In the genomic region with DNA sequence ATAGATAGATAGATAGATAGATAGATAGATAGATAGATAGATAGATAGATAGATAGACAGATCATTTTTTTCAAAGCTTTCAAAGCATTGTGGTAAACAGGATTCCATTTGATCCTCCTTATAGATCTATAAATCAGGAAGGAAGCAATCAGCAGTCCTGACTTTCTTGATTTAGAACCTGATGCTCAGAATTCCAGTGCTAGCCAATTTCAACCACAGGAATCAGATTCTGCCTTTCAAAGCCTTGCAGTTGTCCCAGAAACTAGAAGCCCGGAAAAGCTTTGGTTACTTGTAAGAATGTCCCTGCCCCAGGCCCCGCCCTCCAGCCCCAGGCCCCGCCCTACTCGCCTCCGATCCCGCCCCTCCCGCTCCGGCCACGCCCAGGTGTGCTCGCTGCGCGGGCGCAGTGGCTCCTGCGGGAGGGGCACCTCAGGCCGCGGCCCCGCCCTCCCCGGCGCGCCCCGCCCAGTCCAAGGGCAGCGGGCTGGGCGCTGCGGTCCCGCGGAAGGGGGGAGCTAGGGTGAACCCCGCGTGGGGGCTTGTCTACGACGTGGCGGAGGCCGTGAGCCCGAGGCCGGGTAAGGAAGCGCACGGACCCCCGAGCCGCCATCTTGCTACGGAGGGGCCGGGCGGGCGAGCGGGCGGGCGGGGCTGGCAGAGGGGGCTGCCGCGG, we compare ENCODE assay signal across 8 mouse cellular contexts. TPM values are rescaled to one million over a fixed set of nuclear protein-coding genes. Genes with fewer than 3 reads are reported as not detected.
DNase-seq lines count a peak whose midpoint lies in the region; ATAC-seq and TF ChIP-seq lines count a peak whose summit lies in the region.

A gene (plus strand): TSS at position 398 of the 673 bp plus-strand sequence.

- H3K4me1 ChIP-seq in G1E (ENCODE audit: insufficient read depth, low read depth, low read length), result peaks cover 86% of the 10 kb centered on the region
- no peaks in the 10 kb centered on the region; the same call in 1 of the 2 replicates for H3K4me1 ChIP-seq in cerebellum, adult 2 months (ENCODE audit: control insufficient read depth, insufficient read depth, low read length)
- peaks cover 14% of the 10 kb centered on the region for H3K4me1 ChIP-seq in forebrain, postnatal 0 days (ENCODE audit: insufficient read depth)
- peaks cover 2% of the 10 kb centered on the region; the same call in 1 of the 2 replicates for H3K4me1 ChIP-seq in lung, adult 2 months (ENCODE audit: control insufficient read depth, insufficient read depth, low read length)
- H3K4me1 ChIP-seq in neural tube, embryonic 15.5 days, result peaks cover 27% of the 10 kb centered on the region

- intact Hi-C loops in heart, postnatal 36 days (cut with DNase I), result loop anchor here (2.0 kb wide), 1 partner anchor 22 kb away; no protein-coding TSS in a partner anchor

- peak; percentile 36 for ATAC-seq in G1E (ENCODE audit: extremely low read depth, insufficient number of reproducible peaks, low FRiP score, poor library complexity, severe bottlenecking)
- ATAC-seq in forebrain, postnatal 0 days, result peak; percentile 89
- ATAC-seq in neural tube, embryonic 15.5 days (ENCODE audit: low FRiP score), result peak; percentile 91

- DNase-seq in G1E (ENCODE audit: low spot score), result peak; percentile 89
- peak; percentile 81 to 83 for DNase-seq in cerebellum, adult 2 months
- DNase-seq in forebrain, postnatal 0 days, result peak; percentile 93
- DNase-seq in heart, postnatal 36 days, result peak; percentile 85 to 87
- peak; percentile 84 to 87 for DNase-seq in layer of hippocampus, adult 2 months (ENCODE audit: low spot score in 2 of 2)
- DNase-seq in lung, adult 2 months, result peak; percentile 79
- DNase-seq in testis, postnatal 14 days (ENCODE audit: low spot score), result peak; percentile 90

- H3K9me3 ChIP-seq in G1E (replicated peaks), result no peaks in the 10 kb centered on the region
- H3K9me3 ChIP-seq in forebrain, postnatal 0 days (ENCODE audit: low read length), result no peaks in the 10 kb centered on the region
- H3K9me3 ChIP-seq in neural tube, embryonic 15.5 days (replicated peaks), result no peaks in the 10 kb centered on the region

- H3K27me3 ChIP-seq in G1E (ENCODE audit: insufficient read depth, low read length), result no peaks in the 10 kb centered on the region
- no peaks in the 10 kb centered on the region for H3K27me3 ChIP-seq in cerebellum, adult 2 months (ENCODE audit: control insufficient read depth, insufficient read depth, low read length)
- H3K27me3 ChIP-seq in forebrain, postnatal 0 days (ENCODE audit: insufficient read depth, low read length), result no peaks in the 10 kb centered on the region
- no peaks in the 10 kb centered on the region for H3K27me3 ChIP-seq in neural tube, embryonic 15.5 days (replicated peaks)

- peak within 1 kb of the TSS; percentile 81 for H3K4me3 ChIP-seq in G1E (ENCODE audit: low read depth, low read length)
- H3K4me3 ChIP-seq in cerebellum, adult 2 months (replicated peaks; ENCODE audit: insufficient read depth, low read depth, low read length), result peak within 1 kb of the TSS; percentile 82
- peak within 1 kb of the TSS; percentile 74 for H3K4me3 ChIP-seq in forebrain, postnatal 0 days (ENCODE audit: low read depth, low read length)
- H3K4me3 ChIP-seq in layer of hippocampus, adult 2 months, result peak within 1 kb of the TSS; percentile 84
- peak within 1 kb of the TSS; percentile 78 for H3K4me3 ChIP-seq in lung, adult 2 months (replicated peaks; ENCODE audit: extremely low read depth, low read depth, low read length)
- H3K4me3 ChIP-seq in neural tube, embryonic 15.5 days (replicated peaks), result peak within 1 kb of the TSS; percentile 62

- peak; percentile 23; the same call in 1 of the 2 replicates for TF ChIP-seq POLR2A in cerebellum, adult 2 months (IDR thresholded peaks at IDR 0.05; ENCODE audit: borderline replicate concordance, insufficient read depth, low read length)
- peak; percentile 22; the same call in 1 of the 2 replicates for TF ChIP-seq POLR2A in lung, adult 2 months (IDR thresholded peaks at IDR 0.05; ENCODE audit: borderline replicate concordance, extremely low read depth, low read depth, low read length)

- H3K27ac ChIP-seq in cerebellum, adult 2 months (ENCODE audit: insufficient read depth, low read length), result no peak within 1 kb of the TSS
- H3K27ac ChIP-seq in forebrain, postnatal 0 days (ENCODE audit: low read depth, low read length), result peak within 1 kb of the TSS; percentile 81
- peak within 1 kb of the TSS; percentile 68; the same call in 1 of the 2 replicates for H3K27ac ChIP-seq in layer of hippocampus, adult 2 months
- H3K27ac ChIP-seq in neural tube, embryonic 15.5 days (replicated peaks), result peak within 1 kb of the TSS; percentile 79

- under 1% methylated on average over 44 of the region's 47 CpGs for WGBS in cerebellum, adult 2 months
- 1% methylated on average over 42 of the region's 47 CpGs for WGBS in forebrain, postnatal 0 days
- WGBS in lung, adult 2 months, result under 1% methylated on average over 47 of the region's 47 CpGs
- WGBS in neural tube, embryonic 15.5 days, result under 1% methylated on average over 41 of the region's 47 CpGs

- peak within 1 kb of the TSS; percentile 66 for H3K4me2 ChIP-seq in forebrain, postnatal 0 days (ENCODE audit: low read depth)
- peak within 1 kb of the TSS; percentile 69 for H3K4me2 ChIP-seq in neural tube, embryonic 15.5 days

- H3K9ac ChIP-seq in forebrain, postnatal 0 days, result peak within 1 kb of the TSS; percentile 94
- H3K9ac ChIP-seq in neural tube, embryonic 15.5 days (replicated peaks), result peak within 1 kb of the TSS; percentile 69

- no peak for TF ChIP-seq CTCF in G1E (IDR thresholded peaks at IDR 0.05; ENCODE audit: low read depth, low read length)
- no peak for TF ChIP-seq CTCF in cerebellum, adult 2 months (IDR thresholded peaks at IDR 0.05; ENCODE audit: borderline replicate concordance, insufficient read depth, low read depth, low read length)
- no peak for TF ChIP-seq CTCF in forebrain, postnatal 0 days (IDR thresholded peaks at IDR 0.05; ENCODE audit: low read depth)
- no peak for TF ChIP-seq CTCF in layer of hippocampus, adult 2 months (conservative IDR thresholded peaks at IDR 0.05)
- no peak for TF ChIP-seq CTCF in lung, adult 2 months (IDR thresholded peaks at IDR 0.05; ENCODE audit: insufficient read depth, low read length)

- H3K36me3 ChIP-seq in G1E (replicated peaks), result peaks cover 39% of the 10 kb centered on the region
- H3K36me3 ChIP-seq in forebrain, postnatal 0 days (ENCODE audit: insufficient read depth), result no peaks in the 10 kb centered on the region
- no peaks in the 10 kb centered on the region for H3K36me3 ChIP-seq in neural tube, embryonic 15.5 days

RNA-seq across cellular contexts. Expression of the gene that starts here (rescaled TPM):
- total RNA-seq in G1E (2014; fragmentation: Nextera tagmentation) (47.3 and 63.2 TPM in 2 replicates), G1E (2017) (119 and 190 TPM in 2 replicates)
- polyA plus RNA-seq in G1E (2012), result 515 and 560 TPM in 2 replicates
- polyA plus RNA-seq in cerebellum, adult 2 months (2012; rRNA removed), result 25.7 and 26.4 TPM in 2 replicates
- 124 and 139 TPM in 2 replicates for total RNA-seq in forebrain, postnatal 0 days (2014; rRNA removed)
- polyA plus RNA-seq in forebrain, postnatal 0 days (2015; fragmentation: Nextera tagmentation; extraction: Ambion mirVana), result 227 and 298 TPM in 2 replicates
- total RNA-seq in heart, postnatal 36 days (2021), result 10 to 100 TPM; 19.0 to 19.6 TPM
- total RNA-seq in layer of hippocampus, adult 2 months (2021), result 10 to 100 TPM; 13.9 to 16.6 TPM
- 18.1 and 24.0 TPM in 2 replicates for polyA plus RNA-seq in lung, adult 2 months (2012; rRNA removed)
- 198 and 242 TPM in 2 replicates for polyA plus RNA-seq in neural tube, embryonic 15.5 days (2015; fragmentation: Nextera tagmentation; extraction: Ambion mirVana)

Comparison
In these comparisons a context has a peak if more than half of its experiments do, and no peak if none do; other contexts are left out.
1. ATAC-seq: peak in every context shown above with its lines; median percentile 91 in neural tube, embryonic 15.5 days; 89 in forebrain, postnatal 0 days; 36 in G1E.